12 mouse cellular contexts compared by ENCODE assay signal in genomic region chrX:78539734-78540133, GRCm38 (mm10). TPM values are rescaled to one million over a fixed set of nuclear protein-coding genes. Genes with fewer than 3 reads are reported as not detected.
DNase-seq lines count a peak whose midpoint lies in the region; ATAC-seq and TF ChIP-seq lines count a peak whose summit lies in the region.
"Had no signal": no experiment of that assay in that cellular context is flagged by ENCODE, and none has a peak within 500 bp of the region (broad histone marks: within the 10 kb centered on the region; RNA-seq: fewer than 3 reads in every experiment).

No protein-coding gene starts in this region.

- in situ Hi-C loops in Patski (cut with MboI; ENCODE audit: low pct_unique_long_range_greater_than_20kb) = no loop called here

- ATAC-seq in Patski = no peak
- ATAC-seq in frontal cortex, adult (ENCODE audit: low TSS enrichment) = no peak
- ATAC-seq: midbrain, embryonic 16.5 days had no signal

- CTCF ChIA-PET in Patski (lab: Charles Lee) = interaction anchor here (1.3 kb wide), 1 partner anchor 18 kb away, joined by 3 read pairs; no protein-coding TSS in a partner anchor

- H3K27me3 ChIP-seq in Patski = peaks cover 50% of the 10 kb centered on the region
- H3K27me3 ChIP-seq: forebrain, embryonic 12.5 days; liver, embryonic 13.5 days had no signal

- peak; percentile 20 for DNase-seq in kidney, adult 9 months
- no peak for DNase-seq in kidney, adult 18-20 months
- DNase-seq in A20 (ENCODE audit: low read depth, low spot score) = peak; percentile 19
- no peak for DNase-seq in Patski (ENCODE audit: low read depth, low spot score)
- peak; percentile 43 for DNase-seq in lung, postnatal 36 days
- no peak for DNase-seq in urinary bladder, postnatal 4 days (ENCODE audit: low spot score in 2 of 2)
- no peak for DNase-seq in gastrocnemius, adult 18-20 months (ENCODE audit: low spot score)
- DNase-seq: cerebellum, postnatal 36 days; liver, embryonic 13.5 days had no signal

- peak; percentile 47 for TF ChIP-seq CTCF in Patski (IDR thresholded peaks at IDR 0.05)

- POLR2A ChIA-PET in Patski (lab: Charles Lee) = no interaction called here

RNA-seq across cellular contexts. Expression of gene Prrg1, which starts 44.0 kb away (rescaled TPM):
- 8.1 TPM for polyA plus RNA-seq in Patski (2021)
- 1 to 10 TPM; 2.6 to 3.6 TPM for total RNA-seq in gastrocnemius, adult 18-20 months (2021)

Comparison
In these comparisons a context has a peak if more than half of its experiments do, and no peak if none do; other contexts are left out.
1. DNase-seq: peak in kidney, adult 9 months (single experiment), A20 (single experiment) and lung, postnatal 36 days (single experiment); none in kidney, adult 18-20 months (single experiment), Patski (single experiment), urinary bladder, postnatal 4 days (0 of 2) and gastrocnemius, adult 18-20 months (single experiment).